ENCODE assay signal across 7 mouse cellular contexts in genomic region chr6:6622846-6623749, GRCm38 (mm10). TPM values are rescaled to one million over a fixed set of nuclear protein-coding genes. Genes with fewer than 3 reads are reported as not detected.
DNase-seq lines count a peak whose midpoint lies in the region; ATAC-seq and TF ChIP-seq lines count a peak whose summit lies in the region.

No protein-coding gene starts in this region.

- H3K36me3 ChIP-seq in embryonic facial prominence, embryonic 15.5 days = no peaks in the 10 kb centered on the region

- ATAC-seq in embryonic facial prominence, embryonic 15.5 days (ENCODE audit: insufficient number of reproducible peaks, low FRiP score, low TSS enrichment, low read depth) = no peak

- 0 out of 2 replicates have a peak overlapping the region, but pooled peaks have one; percentile 15 for H3K4me2 ChIP-seq in embryonic facial prominence, embryonic 15.5 days (replicated peaks)

- DNase-seq in left cerebral cortex, postnatal 4 days = peak; percentile 48
- DNase-seq in left cerebral cortex, adult 2 months (ENCODE audit: extremely low spot score in 1 of 2, low spot score in 2 of 2) = no peak
- DNase-seq in adrenal gland, postnatal 14 days = peak; percentile 47
- DNase-seq in kidney, adult 8-10 months = peak; percentile 11 to 32
- DNase-seq in right cerebral cortex, postnatal 4 days = peak; percentile 34
- no peak for DNase-seq in natural killer cell, adult 2 months (ENCODE audit: low spot score in 2 of 2)

- H3K9ac ChIP-seq in embryonic facial prominence, embryonic 15.5 days = no peak overlapping the region

- H3K9me3 ChIP-seq in embryonic facial prominence, embryonic 15.5 days (replicated peaks) = no peaks in the 10 kb centered on the region

- 0 out of 2 replicates have a peak, but pooled peaks cover 3% of the 10 kb centered on the region for H3K27me3 ChIP-seq in embryonic facial prominence, embryonic 15.5 days

- intact Hi-C loops in left cerebral cortex, postnatal 4 days (cut with DNase I) = no loop called here
- intact Hi-C loops in left cerebral cortex, adult 2 months (cut with DNase I) = no loop called here

- no peak overlapping the region for H3K27ac ChIP-seq in left cerebral cortex, adult 2 months
- no peak overlapping the region for H3K27ac ChIP-seq in embryonic facial prominence, embryonic 15.5 days (replicated peaks)

- WGBS in embryonic facial prominence, embryonic 15.5 days = 43% methylated on average over 16 of the region's 16 CpGs

- H3K4me3 ChIP-seq in left cerebral cortex, adult 2 months = no peak overlapping the region
- H3K4me3 ChIP-seq in embryonic facial prominence, embryonic 15.5 days (replicated peaks) = no peak overlapping the region

- H3K4me1 ChIP-seq in embryonic facial prominence, embryonic 15.5 days = peaks cover 7% of the 10 kb centered on the region

- TF ChIP-seq CTCF in left cerebral cortex, adult 2 months (IDR thresholded peaks at IDR 0.05) = no peak

RNA-seq across cellular contexts. Expression of gene Sem1, which starts 44.6 kb away (rescaled TPM):
- total RNA-seq in left cerebral cortex, postnatal 4 days (2021) = 10 to 100 TPM; 47.4 to 54.3 TPM
- total RNA-seq in left cerebral cortex, adult 2 months (2021) = 10 to 100 TPM; 41.5 to 45.3 TPM
- total RNA-seq in adrenal gland, postnatal 14 days (2021) = 78.7 TPM in 2 replicates
- 247 and 253 TPM in 2 replicates for polyA plus RNA-seq in embryonic facial prominence, embryonic 15.5 days (2015; fragmentation: Nextera tagmentation; extraction: Ambion mirVana)

Comparison
In these comparisons a context has a peak if more than half of its experiments do, and no peak if none do; other contexts are left out.
1. DNase-seq: peak in left cerebral cortex, postnatal 4 days (single experiment), adrenal gland, postnatal 14 days (single experiment), kidney, adult 8-10 months (2 of 2) and right cerebral cortex, postnatal 4 days (single experiment); none in left cerebral cortex, adult 2 months (0 of 2) and natural killer cell, adult 2 months (0 of 2).